Mouse (Mus musculus): ENCODE results near the gene Rhod. TPM values are rescaled to one million over a fixed set of nuclear protein-coding genes. Genes with fewer than 3 reads are reported as not detected.

The Rhod gene
- polyA plus RNA-seq (2012) = not detected in 2 replicates

GRCm38 (mm10) chr19:4439161-4439801 lies at the start of gene Rhod:
Rhod (minus strand) TSS chr19:4439432.
- TF ChIP-seq GATA1 (IDR thresholded peaks at IDR 0.05; ENCODE audit: low read length) = no peak
- no peak for TF ChIP-seq TAL1 (IDR thresholded peaks at IDR 0.05; ENCODE audit: low read length)
- no peaks in the 10 kb centered on the region; the same call in 1 of the 2 replicates for H3K36me3 ChIP-seq (ENCODE audit: control insufficient read depth)
- peak within 1 kb of the TSS; percentile 54 for H3K4me3 ChIP-seq (replicated peaks)

GRCm38 (mm10) chr19:4487877-4488276 lies 48.6 kb upstream of the Rhod start:
- Histone ChIP-seq H3K36me3 (ENCODE audit: control insufficient read depth) (no peaks in the 10 kb centered on the region), H3K9me3 (ENCODE audit: control insufficient read depth, low read length) (no peaks in the 10 kb centered on the region), H3K27me3 (ENCODE audit: control insufficient read depth) (peaks cover 5% of the 10 kb centered on the region; the same call in 1 of the 2 replicates), H3K4me3 (replicated peaks) (no peak overlapping the region), H3K4me1 (ENCODE audit: control insufficient read depth) (no peaks in the 10 kb centered on the region)
- TF ChIP-seq GATA1 (IDR thresholded peaks at IDR 0.05; ENCODE audit: low read length) = no peak
- no peak for TF ChIP-seq TAL1 (IDR thresholded peaks at IDR 0.05; ENCODE audit: low read length)

More at GRCm38 (mm10) chr19:4439161-4439801, at the start of gene Rhod:
- H3K27me3 ChIP-seq (ENCODE audit: control insufficient read depth) = peaks cover 52% of the 10 kb centered on the region
- H3K9me3 ChIP-seq (ENCODE audit: control insufficient read depth, low read length) = no peaks in the 10 kb centered on the region
- H3K4me1 ChIP-seq (ENCODE audit: control insufficient read depth) = peaks cover 7% of the 10 kb centered on the region

- H3K27me3 ChIP-seq (ENCODE audit: control insufficient read depth) = peaks cover 8% of the 10 kb centered on the region; the same call in 1 of the 2 replicates
- TF ChIP-seq TAL1 (IDR thresholded peaks at IDR 0.05; ENCODE audit: low read length) (no peak), GATA1 (IDR thresholded peaks at IDR 0.05; ENCODE audit: low read length) (no peak)
- H3K9me3 ChIP-seq (ENCODE audit: control insufficient read depth, low read length) = no peaks in the 10 kb centered on the region
- H3K4me3 ChIP-seq (replicated peaks) = no peak overlapping the region
- no peaks in the 10 kb centered on the region for H3K36me3 ChIP-seq (ENCODE audit: control insufficient read depth)
- no peaks in the 10 kb centered on the region for H3K4me1 ChIP-seq (ENCODE audit: control insufficient read depth)
These were observed 45.8 kb upstream of the Rhod start for GRCm38 (mm10) chr19:4485006-4485405.

GRCm38 (mm10) chr19:4482111-4482859 lies 43.1 kb upstream of the Rhod start:
- Histone ChIP-seq H3K36me3 (ENCODE audit: control insufficient read depth) (no peaks in the 10 kb centered on the region), H3K9me3 (ENCODE audit: control insufficient read depth, low read length) (no peaks in the 10 kb centered on the region), H3K27me3 (ENCODE audit: control insufficient read depth) (peaks cover 26% of the 10 kb centered on the region), H3K4me1 (ENCODE audit: control insufficient read depth) (peaks cover 4% of the 10 kb centered on the region), H3K4me3 (replicated peaks) (no peak overlapping the region)
- TF ChIP-seq GATA1 (IDR thresholded peaks at IDR 0.05; ENCODE audit: low read length) (no peak), TAL1 (IDR thresholded peaks at IDR 0.05; ENCODE audit: low read length) (no peak)

GRCm38 (mm10) chr19:4481326-4481725 lies 42.1 kb upstream of the Rhod start:
- Histone ChIP-seq H3K4me3 (replicated peaks) (no peak overlapping the region), H3K9me3 (ENCODE audit: control insufficient read depth, low read length) (no peaks in the 10 kb centered on the region), H3K27me3 (ENCODE audit: control insufficient read depth) (peaks cover 36% of the 10 kb centered on the region), H3K4me1 (ENCODE audit: control insufficient read depth) (peaks cover 4% of the 10 kb centered on the region), H3K36me3 (ENCODE audit: control insufficient read depth) (no peaks in the 10 kb centered on the region)
- TF ChIP-seq GATA1 (IDR thresholded peaks at IDR 0.05; ENCODE audit: low read length) = no peak
- no peak for TF ChIP-seq TAL1 (IDR thresholded peaks at IDR 0.05; ENCODE audit: low read length)

GRCm38 (mm10) chr19:4480041-4480440 lies 40.8 kb upstream of the Rhod start:
- H3K4me1 ChIP-seq (ENCODE audit: control insufficient read depth) = peaks cover 4% of the 10 kb centered on the region
- TF ChIP-seq GATA1 (IDR thresholded peaks at IDR 0.05; ENCODE audit: low read length) (no peak), TAL1 (IDR thresholded peaks at IDR 0.05; ENCODE audit: low read length) (no peak)
- no peak overlapping the region for H3K4me3 ChIP-seq (replicated peaks)
- H3K27me3 ChIP-seq (ENCODE audit: control insufficient read depth) = peaks cover 47% of the 10 kb centered on the region
- H3K36me3 ChIP-seq (ENCODE audit: control insufficient read depth) = no peaks in the 10 kb centered on the region
- H3K9me3 ChIP-seq (ENCODE audit: control insufficient read depth, low read length) = no peaks in the 10 kb centered on the region

- H3K4me1 ChIP-seq (ENCODE audit: control insufficient read depth) = peaks cover 4% of the 10 kb centered on the region
- H3K27me3 ChIP-seq (ENCODE audit: control insufficient read depth) = peaks cover 59% of the 10 kb centered on the region
- H3K9me3 ChIP-seq (ENCODE audit: control insufficient read depth, low read length) = no peaks in the 10 kb centered on the region
- no peaks in the 10 kb centered on the region for H3K36me3 ChIP-seq (ENCODE audit: control insufficient read depth)
- TF ChIP-seq GATA1 (IDR thresholded peaks at IDR 0.05; ENCODE audit: low read length) (no peak), TAL1 (IDR thresholded peaks at IDR 0.05; ENCODE audit: low read length) (no peak)
- H3K4me3 ChIP-seq (replicated peaks) = no peak overlapping the region
These were observed 38.9 kb upstream of the Rhod start for GRCm38 (mm10) chr19:4478190-4478516.

- Histone ChIP-seq H3K27me3 (ENCODE audit: control insufficient read depth) (peaks cover 62% of the 10 kb centered on the region), H3K4me3 (replicated peaks) (peak within 1 kb of the TSS; percentile 24), H3K36me3 (ENCODE audit: control insufficient read depth) (no peaks in the 10 kb centered on the region), H3K9me3 (ENCODE audit: control insufficient read depth, low read length) (no peaks in the 10 kb centered on the region), H3K4me1 (ENCODE audit: control insufficient read depth) (peaks cover 4% of the 10 kb centered on the region)
- TF ChIP-seq TAL1 (IDR thresholded peaks at IDR 0.05; ENCODE audit: low read length) = no peak
- TF ChIP-seq GATA1 (IDR thresholded peaks at IDR 0.05; ENCODE audit: low read length) = no peak
These were observed 38.3 kb upstream of the Rhod start, which contains the start of gene Syt12 for GRCm38 (mm10) chr19:4477345-4478189. Syt12 (minus strand) TSS chr19:4477447.
